Mouse (Mus musculus) right cerebral cortex, postnatal 36 days (tissue): ENCODE measurements around the gene Mn1.
A peak's percentile ranks its signal among the peaks of the same experiment; 100 is the strongest.

Experiments
- DNase-seq, 2 experiments: peaks; one replicate each; pipeline ENCODE4 v3.0.0; 2022; ENCODE audit warnings: low spot score in 2 of 2, mixed read lengths in 1 of 2

Gene Mn1

GRCm38 (mm10) chr5:111485907-111486306, 68.7 kb downstream of the Mn1 start:
- DNase-seq = no peak

DNA sequence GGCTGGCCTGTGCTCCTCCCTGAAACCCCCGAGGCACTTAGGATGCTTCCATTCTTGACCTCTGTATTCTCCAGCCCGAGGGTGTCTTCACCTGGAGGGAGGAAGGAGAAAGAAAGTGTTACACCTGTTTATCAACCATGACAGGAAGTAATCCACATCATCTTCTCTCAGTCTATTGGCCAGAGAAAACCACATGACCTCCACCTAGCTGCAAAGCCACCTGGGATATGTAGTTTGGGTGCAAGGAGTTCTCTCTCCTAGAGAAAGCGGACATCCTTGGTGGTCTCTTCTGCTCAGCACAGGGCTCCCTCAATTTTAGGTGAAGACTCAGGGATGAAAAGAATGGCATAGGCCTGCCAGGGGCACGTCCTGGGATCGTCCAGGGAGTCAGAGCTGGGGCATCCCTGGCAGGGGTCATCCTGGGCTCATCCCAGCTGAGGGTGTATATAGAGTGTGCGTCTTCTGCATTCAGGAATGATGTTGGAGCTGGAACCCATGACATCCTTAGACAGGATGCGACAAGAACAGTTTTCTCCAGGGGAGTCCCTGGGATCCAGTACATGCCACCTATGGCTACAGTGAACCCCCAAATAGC, 72.0 kb downstream of the Mn1 start:
- peak in 1 of 2 experiments; percentile 37 for DNase-seq

DNA sequence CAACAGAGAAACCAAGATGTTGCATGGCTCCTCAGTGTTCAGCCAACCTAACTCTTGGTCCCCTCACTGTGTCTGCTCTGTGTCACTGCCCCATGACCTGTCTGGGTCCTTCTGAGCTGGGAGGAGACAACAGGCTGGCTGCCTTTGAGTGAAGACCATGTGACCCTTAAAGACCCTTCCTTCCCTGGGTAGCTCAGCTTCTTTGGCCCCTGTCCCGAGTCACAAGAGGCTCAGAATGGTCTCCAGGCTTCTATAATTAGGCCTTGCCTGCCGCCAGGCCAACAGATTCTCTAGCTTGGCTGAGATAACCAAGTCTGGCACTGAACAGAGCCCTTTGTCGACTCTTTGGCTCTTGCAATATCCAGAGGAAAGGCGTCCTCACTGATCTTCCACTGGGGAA, 73.4 kb downstream of the Mn1 start:
- no peak for DNase-seq

- no peak for DNase-seq
Observed at GRCm38 (mm10) chr5:111491485-111491884, 74.3 kb downstream of the Mn1 start.

DNA sequence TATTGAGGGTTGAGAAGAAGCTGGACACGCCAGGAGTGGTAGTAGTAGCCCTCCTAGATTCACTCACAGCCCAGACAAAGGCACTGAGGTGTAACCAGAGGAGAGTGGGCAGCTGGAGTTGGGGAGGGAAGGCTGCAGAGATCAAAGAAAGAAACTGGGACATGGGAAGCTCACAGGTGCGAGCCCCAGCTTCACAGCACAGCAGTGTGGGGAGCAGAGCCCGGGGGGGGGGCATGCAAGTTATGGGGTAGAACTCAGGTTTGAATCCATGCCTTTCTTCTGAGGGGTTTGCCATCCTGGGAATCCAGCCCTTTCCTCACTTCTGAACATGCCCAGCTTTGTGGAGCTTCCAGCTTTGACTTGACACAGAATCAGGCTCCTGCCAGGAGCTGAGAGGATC, 82.9 kb downstream of the Mn1 start:
- no peak for DNase-seq

DNA sequence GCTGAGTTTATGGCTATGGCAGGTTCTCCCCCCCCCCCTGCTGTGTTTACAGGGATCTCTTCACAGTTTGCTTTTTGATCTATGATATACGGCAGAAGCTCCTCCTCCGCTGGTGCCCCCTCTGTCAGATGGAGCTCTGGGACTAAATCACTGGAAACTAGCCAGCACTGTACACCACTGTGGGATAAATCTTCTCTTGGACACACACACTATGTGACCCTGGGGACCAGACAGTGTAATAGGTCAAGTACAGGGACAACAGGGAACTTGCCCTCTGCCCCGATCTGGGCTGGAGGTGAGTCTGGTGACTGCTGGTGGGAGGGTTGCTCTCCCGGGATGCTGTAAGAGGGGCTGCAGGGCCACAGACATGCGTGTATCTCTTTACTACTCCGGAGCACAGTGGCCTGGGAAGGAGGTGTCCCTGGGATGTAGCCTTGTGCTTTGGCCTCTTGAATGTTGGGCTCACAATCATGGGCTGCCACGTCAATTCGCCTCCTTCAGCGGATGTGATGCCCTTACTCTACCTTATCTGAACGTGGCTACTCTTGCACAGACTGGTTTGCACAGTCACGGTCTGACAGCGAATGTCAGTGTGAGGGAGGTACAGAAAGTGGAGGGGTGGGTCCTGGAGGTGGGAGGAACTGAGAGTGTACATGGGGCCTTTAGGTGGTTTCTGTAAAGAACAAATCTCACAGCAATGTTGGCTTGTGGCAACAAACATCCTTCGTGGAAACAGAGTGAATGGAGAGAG, 84.7 kb downstream of the Mn1 start:
- DNase-seq = no peak

DNA sequence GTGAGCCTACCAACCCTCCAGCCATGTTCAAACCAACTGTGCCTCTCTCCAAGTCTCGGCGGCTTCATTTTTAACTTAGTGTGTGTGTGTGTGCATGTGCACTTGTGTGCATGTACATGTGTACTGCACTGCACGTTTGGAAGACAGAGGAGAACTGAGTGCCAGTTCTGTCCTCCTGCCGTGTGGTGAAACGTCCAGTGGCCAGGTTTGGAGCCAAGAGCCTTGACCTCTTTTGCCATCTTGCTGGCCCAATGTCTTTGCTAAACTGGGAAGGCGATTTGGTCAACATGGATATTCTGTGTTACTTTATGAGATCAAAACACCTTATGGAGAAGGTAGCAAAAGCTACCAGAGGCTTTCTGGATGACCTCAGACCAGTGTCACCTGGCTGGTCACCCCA, 88.1 kb downstream of the Mn1 start:
- DNase-seq = no peak

DNA sequence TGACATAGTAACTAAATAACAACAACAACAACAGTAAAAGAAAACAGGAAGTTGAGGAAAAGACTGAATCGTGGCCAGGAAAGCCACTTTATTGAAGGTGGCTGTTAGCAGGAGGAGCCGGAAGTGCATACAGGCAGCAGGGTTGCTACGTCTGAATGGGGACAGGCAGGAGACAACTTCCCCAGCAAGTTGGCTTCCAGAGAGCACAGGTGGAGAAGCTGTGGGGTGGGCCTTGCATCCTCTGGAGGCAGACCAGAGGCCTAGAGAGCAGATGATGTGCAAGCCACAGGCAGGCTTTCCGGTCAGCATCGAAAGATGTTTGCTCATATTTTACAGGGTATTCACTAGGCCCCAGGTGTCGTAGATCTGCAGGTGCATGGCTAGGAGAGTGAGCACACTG, 88.7 kb downstream of the Mn1 start:
- DNase-seq = no peak

DNA sequence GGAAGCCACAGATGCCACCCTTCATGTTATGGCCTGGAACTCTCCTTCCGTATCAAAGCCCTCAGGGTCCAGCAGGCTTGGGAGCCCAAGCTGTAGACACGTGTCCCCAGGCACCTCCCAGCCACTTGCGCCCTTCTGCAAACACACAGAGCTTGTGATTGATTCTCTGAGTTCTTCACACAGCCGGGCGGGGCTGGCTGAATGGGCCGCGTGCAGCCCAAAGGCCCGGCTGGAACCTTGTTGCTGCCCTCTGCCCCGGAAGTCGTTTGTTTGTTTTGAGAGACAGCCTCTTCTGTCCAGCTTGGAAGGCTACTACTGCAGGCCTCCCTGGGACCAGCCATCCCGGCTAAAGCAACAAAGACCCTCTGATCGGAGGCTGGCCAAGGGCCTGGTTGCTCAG, 89.2 kb downstream of the Mn1 start:
- no peak for DNase-seq
